Mouse (Mus musculus): ENCODE data around the gene Fpr3. TPM values are rescaled to one million over a fixed set of nuclear protein-coding genes. Genes with fewer than 3 reads are reported as not detected.

Gene Fpr3
- polyA plus RNA-seq, 1 experiment from 2014 or later, result not detected

DNA sequence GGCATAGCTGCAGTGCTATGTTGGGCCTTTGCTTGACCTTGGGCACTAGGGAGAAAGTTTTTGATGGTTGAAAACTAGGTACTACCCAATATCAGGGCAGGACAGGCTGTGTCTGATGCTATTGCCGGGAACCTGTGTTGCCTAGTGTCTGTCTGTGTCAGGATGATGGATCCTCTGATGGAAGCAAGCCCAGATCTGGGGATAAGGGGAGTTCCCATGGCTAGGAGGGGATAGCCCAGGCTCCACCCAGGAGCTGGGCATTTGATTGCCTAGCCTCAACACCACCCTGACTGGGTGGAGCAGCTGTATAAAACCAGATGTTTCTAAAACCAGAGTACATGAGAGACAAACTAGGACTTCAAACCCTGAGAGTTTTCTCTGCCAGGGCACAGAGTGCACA, 31.0 kb upstream of the Fpr3 start:
- 76% methylated on average over 1 of the region's 1 CpGs for WGBS
- no peaks in the 10 kb centered on the region for H3K27me3 ChIP-seq
- H3K4me3 ChIP-seq, result no peak overlapping the region
- no peaks in the 10 kb centered on the region for H3K36me3 ChIP-seq
- no peak for ATAC-seq (ENCODE audit: low FRiP score)
- H3K4me2 ChIP-seq, result no peak overlapping the region
- H3K27ac ChIP-seq, result no peak overlapping the region
- no peaks in the 10 kb centered on the region for H3K9me3 ChIP-seq
- no peaks in the 10 kb centered on the region for H3K4me1 ChIP-seq (replicated peaks)
- no peak overlapping the region for H3K9ac ChIP-seq

DNA sequence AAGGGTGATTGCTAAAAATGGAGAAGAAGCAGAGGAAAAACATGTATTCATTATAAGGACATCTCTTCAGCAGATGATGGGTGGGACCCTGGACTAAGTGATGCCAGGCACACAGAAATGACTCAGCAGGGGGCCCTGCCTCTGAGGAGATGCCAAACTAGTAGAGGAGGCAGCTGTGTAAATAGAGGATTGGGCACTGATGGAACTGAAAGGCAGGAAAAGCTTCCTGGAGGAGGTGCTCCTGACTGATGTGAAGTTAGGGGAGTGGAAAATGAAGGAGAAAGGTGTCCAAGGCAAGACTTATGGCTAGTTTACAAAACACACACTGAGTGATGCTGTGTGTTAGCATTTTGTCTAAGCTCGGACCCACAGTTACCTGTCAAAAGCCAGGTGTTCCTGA, 30.2 kb upstream of the Fpr3 start:
- WGBS, result no CpG with 5 or more reads among the region's 1 CpGs

DNA sequence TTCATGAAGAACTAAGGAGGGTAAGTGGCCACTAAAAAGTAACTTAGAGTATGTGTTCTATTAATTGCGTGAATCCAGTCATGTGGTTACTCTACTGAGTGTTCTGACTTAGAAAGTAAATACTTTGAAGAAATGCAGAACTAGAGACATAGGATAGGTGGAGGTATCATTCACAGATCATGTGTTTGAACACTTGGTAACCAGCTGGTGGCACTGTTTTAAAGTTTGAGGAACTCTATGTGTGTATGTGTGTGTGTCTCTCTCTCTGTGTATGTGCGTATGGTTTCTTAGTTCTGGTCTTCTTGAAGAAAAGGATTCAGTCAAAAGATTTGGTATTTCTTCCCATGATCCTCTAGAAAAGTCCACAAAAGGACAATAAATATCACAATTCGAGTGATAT, 27.5 kb upstream of the Fpr3 start:
- no peak for ATAC-seq (ENCODE audit: low FRiP score)
- Histone ChIP-seq H3K27ac (no peak overlapping the region), H3K4me3 (no peak overlapping the region), H3K27me3 (no peaks in the 10 kb centered on the region), H3K4me1 (replicated peaks) (no peaks in the 10 kb centered on the region), H3K4me2 (no peak overlapping the region), H3K9me3 (no peaks in the 10 kb centered on the region), H3K9ac (no peak overlapping the region), H3K36me3 (peaks cover 20% of the 10 kb centered on the region; the same call in 1 of the 2 replicates)
- WGBS, result 87% methylated on average over 3 of the region's 3 CpGs

More for the DNA sequence above, 30.2 kb upstream of the Fpr3 start:
- H3K4me1 ChIP-seq (replicated peaks), result no peaks in the 10 kb centered on the region
- no peak overlapping the region for H3K9ac ChIP-seq
- ATAC-seq (ENCODE audit: low FRiP score), result no peak
- no peaks in the 10 kb centered on the region for H3K27me3 ChIP-seq
- H3K4me3 ChIP-seq, result no peak overlapping the region
- no peak overlapping the region for H3K27ac ChIP-seq
- H3K36me3 ChIP-seq, result peaks cover 3% of the 10 kb centered on the region; the same call in 1 of the 2 replicates
- H3K9me3 ChIP-seq, result no peaks in the 10 kb centered on the region
- no peak overlapping the region for H3K4me2 ChIP-seq

DNA sequence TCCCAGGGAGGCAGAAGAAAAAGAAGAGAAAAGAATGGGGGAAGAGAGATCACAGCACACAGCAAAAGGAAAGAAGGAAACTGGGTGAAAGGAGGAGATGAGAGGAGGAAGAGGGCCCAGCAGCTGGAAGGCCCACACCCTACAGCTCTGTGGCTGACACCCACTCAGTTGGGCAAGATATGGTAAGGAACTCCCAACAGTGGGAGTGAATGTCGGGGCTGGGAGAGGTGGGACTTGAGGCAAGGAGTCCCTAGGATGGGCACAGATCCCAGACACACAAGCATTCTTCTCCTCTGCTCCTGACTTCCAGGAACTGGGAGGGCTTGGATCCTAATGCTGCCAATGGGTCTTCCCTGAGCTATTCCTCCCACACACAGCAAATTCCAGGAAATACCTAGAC, 25.3 kb upstream of the Fpr3 start:
- H3K27me3 ChIP-seq, result no peaks in the 10 kb centered on the region
- no peak for ATAC-seq (ENCODE audit: low FRiP score)
- no peak overlapping the region for H3K27ac ChIP-seq
- H3K9me3 ChIP-seq, result no peaks in the 10 kb centered on the region
- no peak overlapping the region for H3K9ac ChIP-seq
- H3K4me1 ChIP-seq (replicated peaks), result no peaks in the 10 kb centered on the region
- no peak overlapping the region for H3K4me2 ChIP-seq
- peaks cover 27% of the 10 kb centered on the region for H3K36me3 ChIP-seq
- no peak overlapping the region for H3K4me3 ChIP-seq
- 69% methylated on average over 1 of the region's 1 CpGs for WGBS

GRCm38 (mm10) chr17:17865168-17865567, 22.5 kb upstream of the Fpr3 start:
- no peak for ATAC-seq (ENCODE audit: low FRiP score)
- Histone ChIP-seq H3K4me3 (no peak overlapping the region), H3K4me2 (no peak overlapping the region), H3K27me3 (no peaks in the 10 kb centered on the region), H3K27ac (no peak overlapping the region), H3K4me1 (replicated peaks) (no peaks in the 10 kb centered on the region), H3K9me3 (no peaks in the 10 kb centered on the region), H3K36me3 (peaks cover 27% of the 10 kb centered on the region), H3K9ac (no peak overlapping the region)
- WGBS, result 58% methylated on average over 2 of the region's 2 CpGs

DNA sequence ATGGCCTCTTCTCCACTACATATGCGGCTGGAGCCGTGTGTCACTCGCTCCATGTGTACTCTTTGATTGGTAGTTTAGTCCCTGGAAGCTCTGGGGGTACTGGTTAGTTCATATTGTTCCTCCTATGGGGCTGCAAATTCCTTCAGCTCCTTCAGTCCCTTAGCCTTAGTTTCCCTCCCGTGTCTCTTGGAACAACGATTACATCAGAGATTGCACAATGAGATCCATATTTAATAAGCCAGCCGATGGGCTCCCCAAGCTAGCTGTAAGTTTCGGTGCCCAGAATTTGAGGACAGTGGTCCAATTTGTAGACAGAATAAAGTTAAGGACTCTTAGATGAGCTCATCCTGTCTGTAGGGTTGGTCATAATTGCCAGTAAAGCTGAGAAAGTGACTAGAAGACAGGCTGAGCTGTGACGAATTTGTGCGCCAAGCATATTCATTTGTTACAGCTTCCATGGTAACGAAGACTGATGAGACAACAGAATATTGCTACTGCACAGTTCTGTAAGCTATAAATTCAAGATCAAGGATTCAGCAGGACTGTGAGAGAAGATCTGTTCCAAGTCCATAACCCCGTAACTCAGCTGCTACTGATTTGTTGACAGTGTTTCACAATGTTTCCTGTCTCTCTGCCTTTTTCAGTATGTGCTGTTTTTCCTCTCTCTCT, 20.7 kb upstream of the Fpr3 start:
- 89% methylated on average over 11 of the region's 11 CpGs for WGBS
- Histone ChIP-seq H3K27ac (no peak overlapping the region), H3K9ac (no peak overlapping the region), H3K4me2 (no peak overlapping the region), H3K27me3 (no peaks in the 10 kb centered on the region), H3K4me1 (replicated peaks) (no peaks in the 10 kb centered on the region), H3K36me3 (peaks cover 27% of the 10 kb centered on the region), H3K4me3 (no peak overlapping the region), H3K9me3 (no peaks in the 10 kb centered on the region)
- no peak for ATAC-seq (ENCODE audit: low FRiP score)

- WGBS, result 84% methylated on average over 2 of the region's 2 CpGs
- Histone ChIP-seq H3K9me3 (peaks cover 9% of the 10 kb centered on the region; the same call in 1 of the 2 replicates), H3K36me3 (peaks cover 4% of the 10 kb centered on the region), H3K4me2 (no peak overlapping the region), H3K27ac (no peak overlapping the region), H3K4me3 (no peak overlapping the region), H3K4me1 (replicated peaks) (no peaks in the 10 kb centered on the region), H3K9ac (no peak overlapping the region), H3K27me3 (no peaks in the 10 kb centered on the region)
- ATAC-seq (ENCODE audit: low FRiP score), result no peak
Observed at GRCm38 (mm10) chr17:17870892-17871550, 16.6 kb upstream of the Fpr3 start.

DNA sequence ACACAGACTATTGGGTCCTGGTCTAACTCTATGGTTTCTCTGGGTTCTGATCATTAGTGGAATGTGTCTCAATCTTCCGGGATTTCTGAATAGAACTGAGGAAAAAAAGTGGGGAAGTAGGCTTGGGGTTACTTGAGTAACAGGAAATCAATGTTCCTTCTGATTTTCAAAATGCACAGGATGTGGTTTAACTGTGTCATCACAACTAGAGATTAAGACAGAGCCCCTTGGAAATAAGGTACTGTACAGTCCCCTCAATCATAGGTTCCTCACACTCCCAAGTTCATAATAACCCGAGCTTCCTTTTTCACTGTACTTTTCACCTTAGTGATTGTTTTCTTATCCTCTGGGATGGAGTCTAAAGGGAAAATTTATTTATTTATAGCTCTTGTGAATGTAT, 16.0 kb upstream of the Fpr3 start:
- ATAC-seq (ENCODE audit: low FRiP score), result no peak
- no peak overlapping the region for H3K4me2 ChIP-seq
- no peak overlapping the region for H3K27ac ChIP-seq
- no peaks in the 10 kb centered on the region for H3K4me1 ChIP-seq (replicated peaks)
- no peak overlapping the region for H3K4me3 ChIP-seq
- no peak overlapping the region for H3K9ac ChIP-seq
- H3K36me3 ChIP-seq, result peaks cover under 1% of the 10 kb centered on the region; the same call in 1 of the 2 replicates
- H3K27me3 ChIP-seq, result no peaks in the 10 kb centered on the region
- 94% methylated on average over 2 of the region's 2 CpGs for WGBS
- peaks cover 9% of the 10 kb centered on the region; the same call in 1 of the 2 replicates for H3K9me3 ChIP-seq

DNA sequence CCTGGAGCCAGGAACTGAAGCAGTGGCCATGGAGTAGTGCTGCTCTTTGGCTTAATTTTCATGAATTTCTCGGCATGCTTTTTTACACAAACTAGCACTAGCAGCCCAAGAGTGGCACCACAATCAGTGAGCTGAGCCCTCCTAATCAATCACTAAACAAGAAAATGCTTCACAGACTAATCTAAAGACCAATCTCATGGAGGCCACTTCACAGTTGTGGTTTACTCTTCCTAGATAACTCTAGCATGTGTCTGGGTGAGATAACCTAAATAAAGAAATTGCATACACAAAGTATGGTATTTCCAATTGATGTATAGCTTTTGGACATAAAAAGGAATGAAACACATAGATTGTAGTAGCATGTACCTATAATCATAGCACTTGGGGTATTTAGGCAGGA, 8.3 kb upstream of the Fpr3 start:
- Histone ChIP-seq H3K36me3 (no peaks in the 10 kb centered on the region), H3K4me1 (replicated peaks) (no peaks in the 10 kb centered on the region), H3K4me2 (no peak overlapping the region), H3K27ac (no peak overlapping the region), H3K9ac (no peak overlapping the region), H3K4me3 (no peak overlapping the region), H3K27me3 (no peaks in the 10 kb centered on the region), H3K9me3 (no peaks in the 10 kb centered on the region)
- no peak for ATAC-seq (ENCODE audit: low FRiP score)
- WGBS, result 84% methylated on average over 1 of the region's 1 CpGs

DNA sequence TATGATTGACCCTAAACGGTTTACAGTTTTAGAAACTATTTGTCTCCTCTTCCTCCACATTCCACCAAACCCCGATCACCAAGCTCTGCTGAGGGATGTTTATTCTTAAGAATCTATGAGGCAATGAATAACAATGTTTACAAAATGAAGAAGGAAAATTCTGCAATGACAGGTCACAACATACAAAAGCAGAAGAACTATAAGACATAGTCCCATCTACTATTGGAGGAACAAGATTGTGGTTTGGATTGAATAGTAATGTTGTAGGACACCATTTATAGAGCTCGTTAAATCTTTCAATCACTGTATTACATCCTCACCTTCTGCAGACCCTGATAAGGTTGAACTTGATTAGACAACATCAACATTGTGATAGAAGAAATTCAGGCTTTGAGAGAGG, 5.0 kb upstream of the Fpr3 start:
- H3K9me3 ChIP-seq, result no peaks in the 10 kb centered on the region
- no peak overlapping the region for H3K9ac ChIP-seq
- H3K27ac ChIP-seq, result no peak overlapping the region
- no peak overlapping the region for H3K4me2 ChIP-seq
- ATAC-seq (ENCODE audit: low FRiP score), result no peak
- no peak overlapping the region for H3K4me3 ChIP-seq
- 93% methylated on average over 3 of the region's 3 CpGs for WGBS
- H3K27me3 ChIP-seq, result no peaks in the 10 kb centered on the region
- H3K36me3 ChIP-seq, result no peaks in the 10 kb centered on the region
- H3K4me1 ChIP-seq (replicated peaks), result no peaks in the 10 kb centered on the region

- H3K4me3 ChIP-seq, result no peak within 1 kb of the TSS
- H3K4me2 ChIP-seq, result no peak within 1 kb of the TSS
- no peaks in the 10 kb centered on the region for H3K9me3 ChIP-seq
- no peak for ATAC-seq (ENCODE audit: low FRiP score)
- no peak within 1 kb of the TSS for H3K9ac ChIP-seq
- 58% methylated on average over 1 of the region's 1 CpGs for WGBS
- H3K36me3 ChIP-seq, result no peaks in the 10 kb centered on the region
- H3K27ac ChIP-seq, result no peak within 1 kb of the TSS
- no peaks in the 10 kb centered on the region for H3K27me3 ChIP-seq
- no peaks in the 10 kb centered on the region for H3K4me1 ChIP-seq (replicated peaks)
Observed at GRCm38 (mm10) chr17:17883840-17884239, 3.8 kb upstream of the Fpr3 start, which contains the start of gene Fpr1. Fpr1 (minus strand) TSS chr17:17883940.

- Histone ChIP-seq H3K4me2 (no peak overlapping the region), H3K36me3 (no peaks in the 10 kb centered on the region), H3K4me3 (no peak overlapping the region), H3K27ac (no peak overlapping the region), H3K27me3 (no peaks in the 10 kb centered on the region), H3K9me3 (no peaks in the 10 kb centered on the region), H3K4me1 (replicated peaks) (no peaks in the 10 kb centered on the region), H3K9ac (no peak overlapping the region)
- 84% methylated on average over 2 of the region's 2 CpGs for WGBS
- ATAC-seq (ENCODE audit: low FRiP score), result no peak
Observed at GRCm38 (mm10) chr17:17889732-17890425, 2.2 kb downstream of the Fpr3 start.
